Mouse (Mus musculus) adrenal gland, postnatal 25 days (tissue): ENCODE measurements at regions not wholly inside any gene's neighbourhood (a gene's known extent, or its start where the extent isn't known, plus 50 kb on each side); places are given as distances from the start of the nearest gene placed in this dataset.
A peak's percentile ranks its signal among the peaks of the same experiment; 100 is the strongest.

Experiments used
- DNase-seq: peaks from one replicate; pipeline ENCODE4 v3.0.0; 2021; ENCODE audit warnings: mixed read lengths

DNA sequence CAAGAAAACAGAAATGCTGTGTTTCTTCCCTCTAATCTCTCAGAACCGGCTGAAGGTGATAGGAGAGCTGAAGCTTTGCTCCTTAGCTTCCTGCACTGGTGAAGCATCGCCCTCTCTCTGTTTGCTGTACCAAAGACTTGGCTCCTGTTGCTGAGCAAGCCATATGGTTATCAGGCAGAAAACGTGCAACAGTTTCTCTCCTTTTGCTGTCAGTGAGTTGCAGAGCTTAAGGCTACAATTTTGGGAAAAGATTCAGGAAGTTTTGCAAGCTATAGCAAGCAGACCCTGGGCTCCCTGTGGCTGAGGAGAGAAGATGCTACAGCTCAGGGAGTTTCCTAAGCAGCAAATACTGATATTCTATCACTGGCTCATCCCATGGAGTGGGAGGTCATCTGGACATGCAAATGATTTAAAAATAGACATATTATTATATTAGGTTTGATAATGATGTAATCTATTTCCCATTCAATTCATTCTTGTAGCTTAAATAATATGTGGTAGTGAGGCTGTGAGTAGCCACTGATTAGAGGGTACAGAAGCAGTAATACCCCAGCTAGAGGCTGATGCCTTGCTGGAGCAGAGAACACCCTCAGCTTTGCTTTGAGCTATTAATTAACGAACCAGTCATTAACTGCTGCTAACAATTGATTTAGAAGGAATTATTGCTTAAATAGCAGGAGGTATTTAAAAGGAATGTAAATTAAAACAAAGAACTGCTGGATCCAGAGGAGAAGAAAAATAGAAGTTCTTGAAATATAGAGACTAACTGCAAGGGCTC lies 240.1 kb upstream of the Emcn start:
- DNase-seq: no peak

DNA sequence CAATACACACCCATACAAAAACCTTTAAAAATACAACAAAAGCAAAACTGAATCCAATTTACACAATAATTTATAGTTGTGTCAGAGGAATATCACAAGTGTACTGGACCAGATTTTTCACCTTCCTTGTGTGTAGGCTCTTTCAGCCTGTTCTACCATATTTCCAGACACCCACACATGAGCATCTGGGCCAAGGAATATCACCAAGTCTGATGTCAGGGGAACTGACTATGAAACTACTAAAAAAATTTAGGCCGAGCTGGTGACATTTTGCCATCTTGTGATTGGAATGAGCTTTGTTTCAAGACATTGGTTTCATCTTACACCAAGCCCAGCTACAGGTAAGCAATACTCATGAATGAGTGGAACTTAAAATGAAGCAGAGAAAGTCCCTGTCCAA lies 234.9 kb upstream of the Emcn start:
- no peak for DNase-seq

DNA sequence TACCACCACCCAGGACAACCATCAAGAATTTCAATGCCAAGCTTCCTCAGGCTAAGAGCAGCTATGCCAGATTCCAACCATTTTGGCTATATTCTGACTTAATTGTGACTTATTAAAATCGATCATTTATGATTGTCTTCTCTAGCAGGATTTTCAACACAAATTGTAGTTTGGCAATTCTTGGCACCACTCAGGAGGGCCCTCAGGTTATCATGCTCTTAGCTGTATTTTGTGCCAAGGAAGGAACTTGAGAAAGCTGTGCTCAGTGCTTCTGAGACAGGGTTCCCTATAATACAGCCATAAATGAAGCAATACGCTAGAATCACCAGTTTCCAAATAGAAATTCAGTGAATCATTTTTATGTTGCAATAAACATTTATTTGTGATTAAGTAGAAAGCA lies 232.7 kb upstream of the Emcn start:
- DNase-seq: no peak

DNA sequence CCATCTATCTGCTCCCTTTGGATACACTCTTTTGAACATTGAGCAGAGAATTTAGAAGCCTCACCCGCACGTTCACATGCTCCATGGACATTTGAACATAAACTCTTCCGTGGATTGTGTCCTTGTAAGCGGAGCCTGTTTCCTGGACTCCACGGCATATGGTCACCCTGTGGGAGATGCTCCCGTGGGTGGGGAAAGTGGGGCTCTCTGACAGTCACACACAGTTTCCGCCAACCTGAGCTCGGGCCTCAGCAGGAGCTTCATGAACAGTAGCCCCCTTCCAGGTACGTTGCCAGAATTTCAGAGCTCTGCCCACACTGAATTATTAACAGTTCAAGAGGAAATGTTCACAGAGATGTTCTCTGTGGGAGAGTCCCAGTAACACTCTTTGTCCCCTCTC lies 231.1 kb upstream of the Emcn start:
- DNase-seq: peak; percentile 5

DNA sequence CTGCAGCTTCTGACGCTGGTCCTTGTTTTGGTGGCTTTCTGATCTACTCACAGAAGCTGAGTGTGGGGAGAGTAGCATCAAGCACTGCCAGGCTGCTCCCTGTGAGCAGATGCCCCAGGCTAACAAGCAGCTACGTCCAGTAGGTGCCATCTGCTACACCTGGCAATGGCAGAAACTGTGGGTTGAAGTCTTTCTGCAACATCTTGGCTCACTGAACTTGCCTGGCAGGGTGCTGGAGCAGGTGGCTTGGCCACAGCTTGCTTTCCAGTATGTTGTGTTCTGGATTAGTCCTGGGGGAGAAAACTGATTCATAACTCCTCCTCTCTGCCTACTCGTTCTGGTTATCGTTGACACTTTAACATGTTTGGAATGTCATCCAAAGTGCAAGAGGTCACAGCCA lies 230.4 kb upstream of the Emcn start:
- DNase-seq: peak; percentile 21

DNA sequence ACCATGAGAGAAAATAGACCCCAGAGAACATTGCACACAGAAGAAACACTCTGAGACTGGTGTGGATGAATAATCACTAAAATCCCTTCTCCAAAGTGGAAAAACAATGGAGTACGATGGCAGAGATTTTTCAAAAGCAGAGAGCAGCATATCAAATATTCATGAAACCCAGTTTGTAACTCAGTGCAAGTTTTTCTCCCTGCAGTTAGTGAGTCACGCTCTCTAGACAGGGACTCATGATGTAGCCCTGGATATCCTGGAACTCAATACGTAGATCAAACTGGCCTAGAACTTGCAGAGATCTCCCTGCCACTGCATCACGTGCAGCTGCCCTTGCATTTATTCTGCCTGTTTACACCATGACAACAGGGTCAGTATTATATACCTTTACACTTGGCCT lies 210.9 kb upstream of the Emcn start:
- no peak for DNase-seq

DNA sequence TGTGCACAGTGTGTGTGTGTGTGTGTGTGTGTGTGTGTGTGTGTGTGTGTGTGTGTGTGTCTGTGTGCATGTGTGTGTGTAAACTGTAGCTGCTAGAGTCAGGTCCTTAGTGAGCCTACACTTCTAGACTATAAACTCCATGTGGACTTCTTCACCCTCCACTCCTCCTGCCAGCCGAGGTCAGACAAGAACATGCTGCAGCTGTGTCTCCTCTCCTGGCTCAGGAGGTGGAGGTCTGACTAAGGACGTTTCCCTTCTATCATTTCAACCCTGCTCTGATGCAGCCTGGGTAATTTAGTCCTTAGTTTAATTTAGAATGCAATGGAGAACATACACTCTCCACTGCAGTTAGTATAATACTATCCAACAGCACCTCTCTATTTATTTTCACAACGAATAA lies 198.8 kb upstream of the Emcn start:
- DNase-seq: no peak

DNA sequence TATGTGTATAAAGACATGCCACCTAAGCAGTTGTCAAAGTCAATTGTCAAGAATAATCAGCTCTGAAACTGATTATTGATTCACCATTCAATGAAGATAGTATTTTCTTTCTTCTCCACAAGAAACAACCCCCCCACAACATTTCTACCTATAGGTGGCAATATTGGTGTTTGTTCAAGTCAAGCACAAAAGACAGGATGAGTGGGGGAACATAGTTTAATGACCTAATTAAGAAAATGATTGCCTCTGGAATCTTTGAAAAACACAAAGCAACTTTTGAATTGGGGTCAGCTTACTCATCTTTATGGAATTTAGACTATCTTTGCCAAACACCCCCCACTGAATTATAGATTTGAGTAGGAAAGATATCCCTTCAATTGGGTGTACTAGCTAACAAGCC lies 194.8 kb upstream of the Emcn start:
- no peak for DNase-seq

DNA sequence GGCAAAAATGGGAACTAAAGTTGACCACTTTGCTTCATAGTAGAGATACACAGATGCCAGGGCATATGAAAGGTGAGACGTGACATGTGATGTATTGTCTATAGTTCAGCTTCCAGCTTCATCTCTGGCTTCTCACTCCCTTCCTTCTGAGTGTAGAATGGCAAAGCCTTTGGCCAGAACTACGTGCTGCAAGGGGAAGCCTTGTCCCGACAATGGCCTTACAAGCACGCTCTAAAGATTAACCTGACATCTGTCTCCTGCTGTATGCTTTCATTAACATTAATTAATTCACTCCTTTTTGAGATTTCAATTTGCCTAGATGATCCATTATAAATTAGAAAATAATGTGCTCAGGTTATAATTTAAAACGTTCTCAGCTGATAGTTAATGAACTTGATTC lies 193.5 kb upstream of the Emcn start:
- DNase-seq: no peak

DNA sequence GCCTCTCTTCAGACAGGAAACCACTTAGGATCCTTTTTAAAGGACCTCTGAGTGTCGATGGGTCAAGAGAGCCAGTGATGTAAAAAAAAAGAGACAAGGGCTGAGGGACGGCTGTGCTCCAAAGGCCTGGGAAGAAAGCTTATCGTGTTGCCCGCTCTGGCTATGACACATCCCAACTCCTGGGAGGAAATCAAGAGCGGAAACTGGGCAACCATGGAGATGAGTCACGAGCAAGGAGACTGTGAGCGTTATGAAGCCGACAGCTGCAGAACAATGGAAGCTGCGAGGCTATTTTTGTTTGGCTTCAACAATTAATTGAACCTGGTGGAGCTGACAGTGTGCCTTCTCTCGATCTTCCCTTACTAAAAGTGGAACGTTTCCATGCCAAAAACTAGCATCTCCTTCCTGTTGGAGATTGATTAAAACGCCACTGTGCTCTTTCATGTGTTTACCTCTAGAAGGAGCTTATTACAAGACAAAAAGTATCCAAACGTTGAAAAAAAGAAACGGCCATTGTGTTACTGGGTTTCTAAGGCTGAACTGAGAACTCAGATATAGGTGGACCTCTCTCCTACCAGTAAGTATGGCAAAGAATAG lies 190.4 kb upstream of the Emcn start:
- DNase-seq: peak; percentile 9

DNA sequence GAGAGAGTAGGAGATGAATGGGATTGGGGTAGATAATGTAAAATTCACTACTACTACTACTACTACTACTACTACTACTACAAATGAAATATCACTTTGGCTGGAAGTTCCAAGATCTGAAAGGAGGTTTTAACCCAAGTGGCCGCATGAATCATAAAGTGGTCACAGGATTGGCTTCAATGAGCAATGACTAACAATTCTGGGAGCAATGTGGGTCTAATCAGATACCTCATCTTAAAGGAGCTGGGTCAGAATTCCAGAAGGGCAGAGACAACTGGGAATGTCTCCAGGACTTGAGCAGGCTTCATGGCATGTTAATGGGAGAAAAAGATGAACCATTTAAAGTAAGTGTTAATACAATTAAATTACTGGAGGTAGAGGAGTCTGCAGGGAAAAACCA lies 189.4 kb upstream of the Emcn start:
- no peak for DNase-seq

DNA sequence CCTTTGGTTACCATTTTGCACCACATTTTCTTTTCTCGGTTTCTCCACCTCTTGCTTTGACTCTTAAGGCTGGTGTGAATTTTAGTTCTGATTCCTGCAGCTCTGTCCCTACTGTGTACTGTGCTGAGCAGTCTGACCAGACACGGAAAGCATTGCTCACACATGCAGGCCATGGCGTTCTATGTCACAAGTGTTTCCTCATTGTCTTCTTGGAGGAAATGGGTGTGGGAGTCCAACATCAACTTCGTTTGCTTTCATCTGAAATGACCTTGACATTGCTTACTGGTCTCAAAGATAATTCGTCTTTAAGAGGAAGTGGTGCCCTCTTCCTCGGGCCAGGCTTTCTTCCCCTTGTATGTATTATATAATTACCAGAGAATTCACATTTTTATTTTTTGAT lies 187.6 kb upstream of the Emcn start:
- DNase-seq: no peak

DNA sequence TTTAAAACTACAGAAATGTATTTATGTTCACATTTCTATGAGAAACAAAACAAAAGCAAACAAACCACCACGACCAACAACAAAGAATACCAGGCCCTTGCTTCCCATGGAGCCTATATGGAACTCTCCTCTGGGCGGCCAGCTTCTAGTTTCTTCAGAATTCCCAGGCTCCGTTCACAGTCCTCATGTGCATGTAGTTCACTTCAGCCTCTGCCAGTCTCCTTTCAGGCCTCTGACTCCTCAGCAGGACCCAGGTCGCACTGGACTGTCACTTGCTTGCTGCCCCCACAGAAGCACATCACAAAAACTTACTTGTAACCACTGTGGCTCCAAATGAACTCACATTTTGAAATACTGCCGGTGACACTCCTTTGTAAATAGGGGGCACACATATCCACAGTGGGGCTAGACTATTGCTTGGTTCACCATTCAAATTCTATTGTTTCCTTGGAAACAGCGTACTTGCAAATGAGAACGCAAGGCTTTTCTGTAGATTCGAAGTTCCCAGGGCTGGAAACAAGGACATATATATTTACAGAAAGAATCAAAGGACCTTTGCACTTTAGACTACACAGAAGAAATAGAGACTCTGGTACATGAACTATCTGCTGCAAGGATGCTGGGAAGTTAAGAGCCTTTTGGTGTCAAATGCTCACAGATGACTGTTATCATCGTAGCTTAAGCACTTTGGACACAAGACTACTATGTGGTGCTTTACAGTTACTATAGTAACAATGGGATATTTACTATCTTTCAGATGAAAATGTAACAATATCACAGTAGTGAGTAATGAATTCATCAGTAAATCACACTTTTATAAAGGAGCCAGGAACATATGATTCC lies 186.4 kb upstream of the Emcn start:
- no peak for DNase-seq

DNA sequence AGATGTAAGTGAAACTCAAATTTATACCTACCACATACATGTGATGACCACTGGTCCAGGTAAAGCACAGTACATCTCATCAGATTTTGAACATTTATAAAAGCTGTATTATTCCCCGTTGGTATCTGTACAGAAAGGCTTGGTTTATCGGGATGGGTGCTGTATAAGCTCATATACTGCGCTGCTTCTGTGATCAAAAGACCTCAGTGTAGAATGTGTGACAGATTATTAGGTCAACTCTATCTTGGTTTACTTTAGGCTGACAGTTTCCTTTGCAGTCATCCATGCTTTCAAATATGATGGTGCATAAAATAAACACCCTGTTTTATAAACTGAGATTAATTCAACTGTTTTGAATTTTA lies 185.8 kb upstream of the Emcn start:
- DNase-seq: no peak

DNA sequence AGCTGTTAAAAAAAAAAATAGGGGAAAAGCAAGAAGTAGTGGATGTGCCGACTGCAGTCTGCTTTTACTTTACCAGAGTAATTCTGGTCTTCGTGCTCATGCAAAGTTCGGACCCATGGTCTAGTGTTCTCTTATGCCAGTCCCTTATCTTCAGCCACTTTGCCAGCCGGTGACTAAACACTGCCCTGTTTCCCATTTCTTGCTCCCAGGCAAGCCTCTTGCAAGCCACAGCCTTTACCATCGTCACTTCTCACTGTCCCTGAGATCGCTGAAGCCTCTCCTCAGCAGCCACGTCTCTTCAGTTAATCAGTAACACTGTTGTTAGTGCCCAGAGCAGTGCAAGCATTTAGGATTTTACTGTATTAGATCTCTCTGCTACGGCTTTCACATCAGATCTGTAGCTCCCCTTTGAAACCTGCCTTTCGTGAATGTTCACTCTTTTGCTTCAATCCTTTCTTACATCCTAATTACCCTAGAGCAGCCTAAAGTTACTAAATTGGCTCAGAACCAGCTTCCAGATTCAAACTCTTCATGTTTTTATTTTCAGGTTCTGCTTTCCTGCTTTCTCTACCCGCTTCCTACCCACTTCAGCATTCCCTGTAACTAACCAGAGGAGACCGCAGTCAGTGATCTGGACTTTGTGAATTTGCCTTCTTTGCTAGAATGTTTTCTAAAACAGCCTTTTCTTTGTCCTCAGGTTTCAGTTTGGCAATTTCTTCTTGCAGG lies 184.5 kb upstream of the Emcn start:
- DNase-seq: no peak

DNA sequence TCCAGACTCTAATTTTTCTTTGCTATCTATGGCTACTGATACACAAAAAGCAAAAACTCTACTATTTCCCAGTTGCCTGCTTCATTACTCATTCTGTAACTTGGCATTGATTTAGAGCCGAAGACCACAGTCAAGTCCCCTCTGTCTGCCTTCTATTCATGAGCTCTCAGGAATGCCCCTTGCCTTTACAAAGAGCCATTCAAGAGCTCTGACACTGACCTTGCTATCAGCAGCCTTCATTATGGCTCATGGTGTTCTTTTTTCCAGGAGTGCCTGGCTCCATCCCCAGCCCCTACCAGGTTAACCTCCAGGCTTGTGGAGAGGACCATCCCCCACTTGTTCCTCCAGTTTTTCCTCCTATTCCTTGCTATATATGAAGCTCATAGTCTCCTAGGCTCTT lies 151.8 kb upstream of the Emcn start:
- no peak for DNase-seq

DNA sequence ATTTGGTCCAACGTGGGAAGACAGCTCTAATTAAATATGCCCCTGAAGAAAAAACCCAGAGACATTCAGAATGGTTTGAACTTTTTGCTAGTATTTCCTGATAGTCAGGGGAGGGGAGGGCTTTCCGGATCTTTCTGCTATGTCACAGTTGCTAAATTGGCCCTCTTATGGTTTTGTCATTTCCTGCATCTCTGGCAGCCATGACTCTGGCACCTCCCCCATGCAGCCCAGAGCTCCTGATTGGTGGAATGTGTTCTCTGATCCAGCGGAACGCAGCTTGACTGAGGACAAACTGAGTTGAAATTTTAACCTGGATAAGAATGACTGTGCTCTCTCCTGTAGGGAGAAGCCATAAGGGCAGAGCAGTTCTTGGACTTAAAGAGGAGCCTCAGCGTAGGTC lies 150.4 kb upstream of the Emcn start:
- DNase-seq: no peak

DNA sequence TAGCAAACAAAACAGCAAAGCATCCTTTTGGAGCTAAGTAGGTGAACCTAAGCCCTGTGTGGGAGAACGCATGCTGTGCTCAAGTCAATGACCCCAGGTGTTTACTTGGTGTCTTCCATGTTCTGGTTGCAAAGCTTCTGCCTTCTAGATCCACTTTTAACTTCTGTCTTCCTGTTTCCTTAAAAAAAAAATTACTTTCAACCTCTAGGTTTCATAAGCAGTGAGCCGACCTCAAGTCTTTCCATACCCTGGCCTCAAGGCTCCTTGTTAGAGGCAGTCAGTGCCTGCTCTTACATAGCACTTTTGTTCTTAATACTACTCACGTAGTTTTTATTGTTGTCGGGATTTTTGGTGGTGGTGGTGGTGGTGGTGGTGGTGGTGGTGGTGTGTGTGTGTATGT lies 149.9 kb upstream of the Emcn start:
- DNase-seq: no peak

DNA sequence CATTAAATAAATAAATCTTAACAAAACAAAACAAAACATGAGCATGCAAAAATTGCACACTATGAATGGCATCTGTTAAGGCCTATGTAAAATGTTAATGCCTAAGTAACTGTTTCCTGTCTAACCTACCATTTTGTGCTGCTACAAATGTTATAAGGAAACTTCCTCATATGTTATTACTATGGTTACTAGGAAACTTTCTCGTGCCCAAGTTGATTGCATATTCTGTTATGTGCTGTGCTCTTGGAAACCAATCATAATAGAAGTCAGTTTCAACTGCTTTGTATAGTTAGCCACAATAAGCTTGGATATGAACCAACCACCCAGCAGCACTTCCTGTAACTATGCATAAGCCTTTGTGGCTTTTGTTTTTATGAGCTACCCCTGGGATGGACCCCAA lies 147.0 kb upstream of the Emcn start:
- DNase-seq: no peak

DNA sequence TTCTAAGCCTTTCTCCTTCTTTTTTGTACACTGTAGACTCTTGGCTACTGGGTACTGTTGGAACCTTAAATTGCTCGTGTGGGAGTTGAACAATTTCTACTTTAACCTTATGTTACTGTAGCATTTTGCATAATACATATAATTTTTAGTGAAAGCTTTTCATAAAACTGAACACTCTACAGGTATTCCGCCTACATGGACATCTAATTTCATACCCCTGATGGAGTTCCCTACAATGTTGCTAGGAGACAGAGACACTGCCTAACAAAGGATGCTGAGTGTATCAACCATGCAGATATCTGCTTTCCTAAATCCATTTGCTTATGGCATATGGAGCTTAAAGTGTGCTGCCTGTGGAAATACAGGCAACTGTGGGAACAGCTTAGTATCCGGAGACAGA lies 129.2 kb upstream of the Emcn start:
- DNase-seq: no peak

DNA sequence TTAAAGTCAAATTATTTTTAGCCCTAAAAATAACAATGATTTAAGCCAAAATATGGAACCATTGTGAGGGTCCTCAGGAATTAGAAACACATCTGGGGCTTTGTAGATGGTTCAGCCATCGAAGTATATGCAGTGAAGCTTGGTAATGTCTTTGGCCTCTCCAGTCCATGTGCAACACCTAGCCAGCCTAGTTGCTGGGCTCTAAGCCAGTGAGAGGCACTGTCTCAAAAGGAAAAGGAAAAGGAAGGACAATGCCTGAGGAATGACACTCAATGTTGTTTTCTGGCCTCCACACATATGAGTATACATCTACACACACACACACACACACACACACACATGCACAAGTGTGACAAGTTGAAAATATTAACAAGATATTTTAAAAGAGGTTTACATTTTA lies 124.8 kb upstream of the Emcn start:
- DNase-seq: no peak

DNA sequence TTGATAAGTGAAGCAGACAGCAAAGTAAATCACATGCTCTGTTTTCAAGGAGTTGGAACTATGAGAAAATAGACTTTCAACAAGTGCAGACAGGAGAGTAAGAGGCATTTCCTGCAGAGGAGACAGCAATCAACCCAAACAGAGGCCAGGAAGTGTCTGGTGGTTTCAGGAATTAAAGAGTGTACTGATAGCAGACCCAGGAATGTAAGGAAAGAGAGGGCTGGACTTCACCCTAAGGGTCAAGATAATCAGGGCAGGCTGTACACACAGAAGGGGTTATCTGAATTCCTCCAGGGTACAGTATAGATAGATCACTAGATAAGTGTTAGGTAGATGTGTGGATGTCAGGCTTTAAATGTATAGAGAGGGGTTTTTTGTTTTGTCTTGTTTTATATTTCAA lies 123.6 kb upstream of the Emcn start:
- no peak for DNase-seq

DNA sequence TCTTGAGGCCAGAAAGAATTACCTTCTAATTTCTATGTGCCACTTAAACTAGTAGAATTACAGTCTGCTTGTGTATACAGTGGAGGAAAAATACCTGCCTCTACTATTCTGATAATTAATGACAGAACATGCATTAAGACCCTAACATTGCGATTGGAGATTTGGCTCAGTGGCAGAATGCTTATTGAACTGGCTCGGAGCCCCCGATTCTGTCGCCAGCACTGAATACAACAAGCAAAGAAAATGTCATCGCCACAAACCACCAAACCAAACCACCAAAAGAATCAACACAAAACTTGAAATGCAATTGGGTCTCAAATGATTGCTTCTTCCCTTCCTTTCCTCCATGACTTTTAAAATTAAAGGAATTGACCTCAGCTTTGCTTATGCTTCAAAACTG lies 122.9 kb upstream of the Emcn start:
- DNase-seq: no peak
